Mouse (Mus musculus) embryonic fibroblast, embryonic 13.5 days (primary cell): ENCODE results near the gene Gdpd1.

Experiments
- CTCF ChIP-seq: IDR thresholded peaks from 2 replicates; pipeline ENCODE4 v1.5.1; 2011; ENCODE audit warnings: mild to moderate bottlenecking, control low read depth, low read length, moderate library complexity, borderline replicate concordance; ENCODE audit not compliant: insufficient read depth
- POLR2A ChIP-seq: IDR thresholded peaks from 2 replicates; pipeline ENCODE4 v1.6.1; 2011; ENCODE audit warnings: low read depth, mild to moderate bottlenecking, control low read depth, low read length, moderate library complexity

GRCm38 (mm10) chr11:87087142-87087541, 13.3 kb upstream of the Gdpd1 start:
- TF ChIP-seq CTCF (no peak), POLR2A (no peak)
